In the genomic region with DNA sequence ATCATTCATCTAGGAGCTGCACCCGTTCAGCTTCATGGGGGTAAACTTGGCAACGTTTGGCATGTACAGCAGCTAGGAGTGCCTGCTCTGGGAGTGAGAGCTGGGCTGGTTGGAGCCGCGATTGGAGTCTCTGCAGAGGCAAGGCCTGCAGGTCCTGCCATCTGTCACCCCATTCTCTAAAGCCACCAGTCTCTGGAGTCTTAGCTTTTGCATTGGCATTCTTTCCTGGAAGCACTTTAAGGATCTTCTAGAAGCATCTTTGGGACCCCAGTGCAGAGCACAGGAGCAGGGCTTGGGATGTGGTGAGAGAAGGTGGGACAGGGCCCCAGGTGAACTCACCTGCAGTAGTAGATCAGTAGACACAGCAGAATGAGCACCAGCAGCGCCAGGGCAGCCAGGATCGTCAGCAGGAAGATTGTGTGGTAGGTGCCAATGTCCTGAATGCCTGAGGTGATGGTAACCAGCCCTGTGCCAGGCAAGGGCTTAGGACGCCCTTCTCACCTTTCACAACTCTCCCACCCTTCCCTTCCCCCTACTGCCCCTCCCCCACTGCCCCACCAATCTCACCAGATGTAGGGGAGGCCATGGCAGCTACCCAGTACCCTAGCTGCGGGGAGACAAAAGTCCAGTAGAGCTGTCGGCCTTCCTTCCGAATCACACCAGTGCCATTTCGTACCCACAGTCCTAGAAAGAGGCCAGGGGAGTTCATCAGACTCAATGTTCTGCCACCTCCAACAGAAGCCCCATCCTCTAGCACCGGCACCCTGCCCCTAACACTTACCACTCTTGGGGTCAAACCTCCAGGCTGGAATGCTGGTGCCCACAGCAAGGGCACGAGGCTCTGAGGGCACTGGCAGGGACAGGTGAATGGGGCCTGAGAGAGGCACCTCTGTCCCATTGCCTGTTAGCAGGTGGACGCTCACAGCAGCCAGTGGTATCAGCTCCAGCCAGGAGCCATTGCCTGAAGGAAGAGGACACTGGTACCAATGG, we compare ENCODE assay signal across 11 mouse cellular contexts. TPM values are rescaled to one million over a fixed set of nuclear protein-coding genes. Genes with fewer than 3 reads are reported as not detected.
DNase-seq lines count a peak whose midpoint lies in the region; ATAC-seq and TF ChIP-seq lines count a peak whose summit lies in the region.
"Had no signal": no experiment of that assay in that cellular context is flagged by ENCODE, and none has a peak within 500 bp of the region (broad histone marks: within the 10 kb centered on the region; RNA-seq: fewer than 3 reads in every experiment).

No protein-coding gene starts in this region.

- H3K27me3 ChIP-seq in hindbrain, embryonic 13.5 days, result 0 out of 2 replicates have a peak, but pooled peaks cover 18% of the 10 kb centered on the region
- H3K27me3 ChIP-seq in hindbrain, embryonic 16.5 days (replicated peaks; ENCODE audit: control insufficient read depth, insufficient read depth, low read length), result no peaks in the 10 kb centered on the region
- H3K27me3 ChIP-seq in neural tube, embryonic 13.5 days, result peaks cover 9% of the 10 kb centered on the region
- no peaks in the 10 kb centered on the region; the same call in 1 of the 2 replicates for H3K27me3 ChIP-seq in embryonic facial prominence, embryonic 11.5 days (ENCODE audit: control insufficient read depth, insufficient read depth, low read length)
- H3K27me3 ChIP-seq in lung, postnatal 0 days (replicated peaks; ENCODE audit: insufficient read depth, low read length), result no peaks in the 10 kb centered on the region
- H3K27me3 ChIP-seq: stomach, embryonic 15.5 days had no signal

- WGBS in hindbrain, embryonic 13.5 days, result 76% methylated on average over 14 of the region's 14 CpGs
- WGBS in hindbrain, embryonic 16.5 days, result 78% methylated on average over 14 of the region's 14 CpGs
- WGBS in neural tube, embryonic 13.5 days, result 72% methylated on average over 14 of the region's 14 CpGs
- 77% methylated on average over 14 of the region's 14 CpGs for WGBS in embryonic facial prominence, embryonic 11.5 days
- WGBS in lung, postnatal 0 days, result 83% methylated on average over 14 of the region's 14 CpGs

- no peaks in the 10 kb centered on the region for H3K9me3 ChIP-seq in hindbrain, embryonic 13.5 days
- no peaks in the 10 kb centered on the region for H3K9me3 ChIP-seq in hindbrain, embryonic 16.5 days (ENCODE audit: control insufficient read depth, low read length)
- H3K9me3 ChIP-seq in neural tube, embryonic 13.5 days, result no peaks in the 10 kb centered on the region
- H3K9me3 ChIP-seq in embryonic facial prominence, embryonic 11.5 days (replicated peaks; ENCODE audit: control insufficient read depth, low read length), result no peaks in the 10 kb centered on the region
- H3K9me3 ChIP-seq in lung, postnatal 0 days (ENCODE audit: low read length), result no peaks in the 10 kb centered on the region
- H3K9me3 ChIP-seq: liver, embryonic 12.5 days; stomach, embryonic 15.5 days had no signal

- no peak for TF ChIP-seq CTCF in lung, postnatal 0 days (IDR thresholded peaks at IDR 0.05)

- no peak for TF ChIP-seq EP300 in lung, postnatal 0 days (IDR thresholded peaks at IDR 0.05)

- DNase-seq in neural tube, embryonic 10.5 days (ENCODE audit: extremely low spot score, low spot score), result no peak
- DNase-seq in embryonic facial prominence, embryonic 11.5 days (ENCODE audit: low spot score), result no peak
- DNase-seq in testis, postnatal 10 days (ENCODE audit: low spot score), result no peak
- DNase-seq in lung, postnatal 0 days (ENCODE audit: low spot score), result no peak
- DNase-seq: lung, postnatal 36 days; right cerebral cortex, postnatal 4 days had no signal

- ATAC-seq in hindbrain, embryonic 13.5 days (ENCODE audit: low FRiP score), result no peak
- ATAC-seq in hindbrain, embryonic 16.5 days, result no peak
- no peak for ATAC-seq in neural tube, embryonic 13.5 days (ENCODE audit: low read depth)
- no peak for ATAC-seq in embryonic facial prominence, embryonic 11.5 days (replicated peaks; ENCODE audit: insufficient number of reproducible peaks, low FRiP score, low TSS enrichment, low read depth)
- no peak for ATAC-seq in lung, postnatal 0 days
- ATAC-seq: liver, embryonic 12.5 days had no signal

- H3K36me3 ChIP-seq in hindbrain, embryonic 13.5 days, result peaks cover 91% of the 10 kb centered on the region
- H3K36me3 ChIP-seq in hindbrain, embryonic 16.5 days (ENCODE audit: control insufficient read depth, insufficient read depth, low read length), result peaks cover 45% of the 10 kb centered on the region
- peaks cover 91% of the 10 kb centered on the region for H3K36me3 ChIP-seq in neural tube, embryonic 13.5 days
- peaks cover 13% of the 10 kb centered on the region for H3K36me3 ChIP-seq in embryonic facial prominence, embryonic 11.5 days (replicated peaks; ENCODE audit: control insufficient read depth, insufficient read depth, low read depth, low read length)
- peaks cover 19% of the 10 kb centered on the region for H3K36me3 ChIP-seq in lung, postnatal 0 days (ENCODE audit: insufficient read depth, low read length)

- peak overlapping the region; percentile 71; the same call in 1 of the 2 replicates for H3K9ac ChIP-seq in hindbrain, embryonic 13.5 days
- no peak overlapping the region for H3K9ac ChIP-seq in hindbrain, embryonic 16.5 days (ENCODE audit: low read depth, low read length)
- peak overlapping the region; percentile 41; the same call in 1 of the 2 replicates for H3K9ac ChIP-seq in neural tube, embryonic 13.5 days
- no peak overlapping the region for H3K9ac ChIP-seq in embryonic facial prominence, embryonic 11.5 days (replicated peaks; ENCODE audit: low read length)
- H3K9ac ChIP-seq in lung, postnatal 0 days (replicated peaks; ENCODE audit: low read depth), result no peak overlapping the region
- H3K9ac ChIP-seq: liver, embryonic 12.5 days; stomach, embryonic 15.5 days had no signal

- peaks cover 49% of the 10 kb centered on the region for H3K4me1 ChIP-seq in hindbrain, embryonic 13.5 days (replicated peaks)
- H3K4me1 ChIP-seq in hindbrain, embryonic 16.5 days (ENCODE audit: control insufficient read depth, insufficient read depth, low read depth, low read length), result peaks cover 22% of the 10 kb centered on the region
- H3K4me1 ChIP-seq in neural tube, embryonic 13.5 days (replicated peaks), result peaks cover 53% of the 10 kb centered on the region
- peaks cover 16% of the 10 kb centered on the region for H3K4me1 ChIP-seq in embryonic facial prominence, embryonic 11.5 days (ENCODE audit: control insufficient read depth, insufficient read depth, low read length)
- 0 out of 2 replicates have a peak, but pooled peaks cover 3% of the 10 kb centered on the region for H3K4me1 ChIP-seq in lung, postnatal 0 days (ENCODE audit: insufficient read depth, low read depth, low read length)

- no peak overlapping the region for H3K4me2 ChIP-seq in hindbrain, embryonic 13.5 days
- H3K4me2 ChIP-seq in hindbrain, embryonic 16.5 days (ENCODE audit: low read length), result no peak overlapping the region
- H3K4me2 ChIP-seq in neural tube, embryonic 13.5 days, result no peak overlapping the region
- H3K4me2 ChIP-seq in embryonic facial prominence, embryonic 11.5 days (ENCODE audit: low read depth, low read length), result no peak overlapping the region
- no peak overlapping the region for H3K4me2 ChIP-seq in lung, postnatal 0 days (replicated peaks; ENCODE audit: low read depth, low read length)

- H3K4me3 ChIP-seq in hindbrain, embryonic 13.5 days, result no peak overlapping the region
- no peak overlapping the region for H3K4me3 ChIP-seq in hindbrain, embryonic 16.5 days (ENCODE audit: low read length)
- H3K4me3 ChIP-seq in neural tube, embryonic 13.5 days, result no peak overlapping the region
- H3K4me3 ChIP-seq in embryonic facial prominence, embryonic 11.5 days (ENCODE audit: low read depth, low read length), result 0 out of 2 replicates have a peak overlapping the region, but pooled peaks have one; percentile 0
- no peak overlapping the region for H3K4me3 ChIP-seq in lung, postnatal 0 days (ENCODE audit: low read depth, low read length)

- peak overlapping the region; percentile 70; the same call in 1 of the 2 replicates for H3K27ac ChIP-seq in hindbrain, embryonic 13.5 days
- no peak overlapping the region for H3K27ac ChIP-seq in hindbrain, embryonic 16.5 days (ENCODE audit: low read depth, low read length)
- no peak overlapping the region for H3K27ac ChIP-seq in neural tube, embryonic 13.5 days (replicated peaks)
- no peak overlapping the region for H3K27ac ChIP-seq in embryonic facial prominence, embryonic 11.5 days (replicated peaks; ENCODE audit: low read depth, low read length)
- H3K27ac ChIP-seq in lung, postnatal 0 days (ENCODE audit: low read length), result no peak overlapping the region
- H3K27ac ChIP-seq: liver, embryonic 12.5 days; stomach, embryonic 15.5 days had no signal

RNA-seq across cellular contexts. Expression of gene Fam171a2, which starts 8.1 kb away (rescaled TPM):
- polyA plus RNA-seq in hindbrain, embryonic 13.5 days (2015; fragmentation: Nextera tagmentation; extraction: Ambion mirVana), result 15.9 and 17.1 TPM in 2 replicates
- polyA plus RNA-seq in hindbrain, embryonic 16.5 days (2015; fragmentation: Nextera tagmentation; extraction: Ambion mirVana), result 17.8 and 17.9 TPM in 2 replicates
- polyA plus RNA-seq in neural tube, embryonic 13.5 days (2015; fragmentation: Nextera tagmentation; extraction: Ambion mirVana), result 20.3 and 21.6 TPM in 2 replicates
- 8.6 and 8.8 TPM in 2 replicates for polyA plus RNA-seq in embryonic facial prominence, embryonic 11.5 days (2014; fragmentation: Nextera tagmentation; extraction: Ambion mirVana)
- polyA plus RNA-seq in lung, postnatal 0 days (2015; fragmentation: Nextera tagmentation; extraction: Ambion mirVana), result 3.2 and 3.4 TPM in 2 replicates

RNA-seq across cellular contexts. Expression of gene Grn, which starts 9.3 kb away (rescaled TPM):
- 76.5 and 77.3 TPM in 2 replicates for polyA plus RNA-seq in hindbrain, embryonic 13.5 days (2015; fragmentation: Nextera tagmentation; extraction: Ambion mirVana)
- 95.4 and 100 TPM in 2 replicates for polyA plus RNA-seq in hindbrain, embryonic 16.5 days (2015; fragmentation: Nextera tagmentation; extraction: Ambion mirVana)
- 83.3 and 88.6 TPM in 2 replicates for polyA plus RNA-seq in neural tube, embryonic 13.5 days (2015; fragmentation: Nextera tagmentation; extraction: Ambion mirVana)
- polyA plus RNA-seq in embryonic facial prominence, embryonic 11.5 days (2014; fragmentation: Nextera tagmentation; extraction: Ambion mirVana), result 38.8 and 52.0 TPM in 2 replicates
- 215 and 223 TPM in 2 replicates for polyA plus RNA-seq in lung, postnatal 0 days (2015; fragmentation: Nextera tagmentation; extraction: Ambion mirVana)

RNA-seq across cellular contexts. Expression of gene Itga2b, which starts 30.5 kb away (rescaled TPM):
- 5.9 and 6.2 TPM in 2 replicates for polyA plus RNA-seq in hindbrain, embryonic 13.5 days (2015; fragmentation: Nextera tagmentation; extraction: Ambion mirVana)
- polyA plus RNA-seq in hindbrain, embryonic 16.5 days (2015; fragmentation: Nextera tagmentation; extraction: Ambion mirVana), result 9.4 and 13.1 TPM in 2 replicates
- polyA plus RNA-seq in neural tube, embryonic 13.5 days (2015; fragmentation: Nextera tagmentation; extraction: Ambion mirVana), result 5.7 and 6.2 TPM in 2 replicates
- 4.4 and 4.5 TPM in 2 replicates for polyA plus RNA-seq in embryonic facial prominence, embryonic 11.5 days (2014; fragmentation: Nextera tagmentation; extraction: Ambion mirVana)
- 13.0 and 14.9 TPM in 2 replicates for polyA plus RNA-seq in lung, postnatal 0 days (2015; fragmentation: Nextera tagmentation; extraction: Ambion mirVana)

RNA-seq across cellular contexts. Expression of gene Slc25a39, which starts 31.6 kb away (rescaled TPM):
- polyA plus RNA-seq in hindbrain, embryonic 13.5 days (2015; fragmentation: Nextera tagmentation; extraction: Ambion mirVana), result 139 and 147 TPM in 2 replicates
- polyA plus RNA-seq in hindbrain, embryonic 16.5 days (2015; fragmentation: Nextera tagmentation; extraction: Ambion mirVana), result 182 and 187 TPM in 2 replicates
- 154 TPM in 2 replicates for polyA plus RNA-seq in neural tube, embryonic 13.5 days (2015; fragmentation: Nextera tagmentation; extraction: Ambion mirVana)
- 168 and 185 TPM in 2 replicates for polyA plus RNA-seq in embryonic facial prominence, embryonic 11.5 days (2014; fragmentation: Nextera tagmentation; extraction: Ambion mirVana)
- 214 TPM in 2 replicates for polyA plus RNA-seq in lung, postnatal 0 days (2015; fragmentation: Nextera tagmentation; extraction: Ambion mirVana)

RNA-seq across cellular contexts. Expression of gene Rundc3a, which starts 46.2 kb away (rescaled TPM):
- 135 and 144 TPM in 2 replicates for polyA plus RNA-seq in hindbrain, embryonic 13.5 days (2015; fragmentation: Nextera tagmentation; extraction: Ambion mirVana)
- 127 and 136 TPM in 2 replicates for polyA plus RNA-seq in hindbrain, embryonic 16.5 days (2015; fragmentation: Nextera tagmentation; extraction: Ambion mirVana)
- 156 and 161 TPM in 2 replicates for polyA plus RNA-seq in neural tube, embryonic 13.5 days (2015; fragmentation: Nextera tagmentation; extraction: Ambion mirVana)
- polyA plus RNA-seq in embryonic facial prominence, embryonic 11.5 days (2014; fragmentation: Nextera tagmentation; extraction: Ambion mirVana), result 11.8 and 12.1 TPM in 2 replicates
- 1.7 and 1.9 TPM in 2 replicates for polyA plus RNA-seq in lung, postnatal 0 days (2015; fragmentation: Nextera tagmentation; extraction: Ambion mirVana)

Comparison
In these comparisons a context has a peak if more than half of its experiments do, and no peak if none do; other contexts are left out.
1. H3K9ac ChIP-seq: peak in hindbrain, embryonic 13.5 days (single experiment) and neural tube, embryonic 13.5 days (single experiment); none in hindbrain, embryonic 16.5 days (single experiment), embryonic facial prominence, embryonic 11.5 days (single experiment) and lung, postnatal 0 days (single experiment).